ENCODE assay signal across 17 mouse cellular contexts in the genomic region with DNA sequence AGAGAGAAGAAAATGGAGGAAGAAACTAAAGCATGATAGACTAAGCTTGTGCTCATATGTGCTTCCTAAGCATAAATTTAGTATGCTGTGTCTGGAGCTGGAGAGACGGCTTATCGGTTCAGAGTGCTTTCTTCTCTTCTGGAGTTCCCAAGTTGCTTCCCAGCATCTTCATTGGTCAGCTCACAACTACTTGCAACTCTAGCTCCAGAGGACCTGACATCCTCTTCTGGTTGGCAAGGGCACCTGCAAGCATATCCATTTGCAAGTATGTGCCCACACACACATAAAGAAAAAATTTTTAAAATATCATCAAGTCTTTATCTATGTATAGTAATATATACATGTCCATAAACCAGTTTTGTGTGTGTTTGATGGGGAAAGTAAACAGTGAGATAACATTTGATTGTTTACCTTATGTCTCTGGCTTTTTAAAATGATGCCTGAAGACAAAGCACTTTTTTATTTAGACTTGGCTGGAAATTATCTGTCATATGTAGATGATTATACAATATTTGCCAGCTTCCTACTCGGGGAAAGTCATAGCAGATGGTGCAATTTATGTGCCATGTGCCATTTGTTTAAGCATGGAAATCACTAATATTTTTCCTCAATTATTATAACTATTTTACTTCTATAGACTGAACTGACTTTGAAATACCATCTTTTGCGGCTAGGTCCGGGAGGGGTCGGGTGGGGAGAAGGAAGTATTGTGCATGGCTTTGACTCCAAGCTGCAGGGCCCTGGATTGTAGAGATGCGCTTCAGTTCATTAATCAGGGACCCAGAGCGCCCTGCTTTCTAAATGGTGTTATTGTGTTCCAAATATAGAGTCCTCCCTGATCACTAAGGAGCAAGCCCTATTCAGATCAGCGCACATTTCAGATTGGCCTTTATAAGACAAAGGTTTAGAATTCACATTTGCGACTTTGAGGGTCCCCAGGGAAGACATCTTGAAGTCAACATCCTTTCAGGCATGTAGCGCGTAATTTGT.
DNase-seq lines count a peak whose midpoint lies in the region; ATAC-seq and TF ChIP-seq lines count a peak whose summit lies in the region.
"Had no signal": no experiment of that assay in that cellular context is flagged by ENCODE, and none has a peak within 500 bp of the region (broad histone marks: within the 10 kb centered on the region; RNA-seq: fewer than 3 reads in every experiment).

No protein-coding gene starts in this region.

- H3K4me2 ChIP-seq in forebrain, embryonic 16.5 days (ENCODE audit: low read length) = no peak overlapping the region
- H3K4me2 ChIP-seq: heart, embryonic 11.5 days; liver, embryonic 13.5 days had no signal

- no peaks in the 10 kb centered on the region for H3K27me3 ChIP-seq in forebrain, embryonic 16.5 days (replicated peaks; ENCODE audit: control insufficient read depth, insufficient read depth, low read length)
- H3K27me3 ChIP-seq in forebrain, embryonic 10.5 days (ENCODE audit: poor library complexity, severe bottlenecking) = no peaks in the 10 kb centered on the region
- H3K27me3 ChIP-seq: liver, embryonic 13.5 days had no signal

- no peaks in the 10 kb centered on the region for H3K36me3 ChIP-seq in forebrain, embryonic 16.5 days (ENCODE audit: control insufficient read depth, insufficient read depth)
- H3K36me3 ChIP-seq in forebrain, embryonic 10.5 days (replicated peaks) = no peaks in the 10 kb centered on the region
- H3K36me3 ChIP-seq: G1E; liver, embryonic 13.5 days had no signal

- H3K4me3 ChIP-seq in forebrain, embryonic 16.5 days (replicated peaks; ENCODE audit: low read length) = no peak overlapping the region
- H3K4me3 ChIP-seq in forebrain, embryonic 10.5 days = no peak overlapping the region
- no peak overlapping the region for H3K4me3 ChIP-seq in left cerebral cortex, adult 2 months
- H3K4me3 ChIP-seq: liver, embryonic 13.5 days had no signal

- no peak for DNase-seq in forebrain, embryonic 10.5 days (ENCODE audit: extremely low spot score, low spot score)
- no peak for DNase-seq in left cerebral cortex, adult 2 months (ENCODE audit: extremely low spot score in 1 of 2, low spot score in 2 of 2)
- no peak for DNase-seq in left cerebral cortex, adult 8-10 months (ENCODE audit: low spot score in 2 of 2)
- peak; percentile 63 for DNase-seq in cerebellum, adult 8-10 months
- peak; percentile 37 to 69 for DNase-seq in cerebellum, postnatal 36 days
- DNase-seq: adrenal gland, postnatal 10 days; gastrocnemius, postnatal 10 days; heart, postnatal 36 days; kidney, adult 11 months; kidney, postnatal 36 days; liver, embryonic 13.5 days; right cerebral cortex, postnatal 14 days had no signal

- no peak overlapping the region for H3K9ac ChIP-seq in forebrain, embryonic 16.5 days (replicated peaks; ENCODE audit: low read depth, low read length)
- H3K9ac ChIP-seq: liver, embryonic 13.5 days had no signal

- TF ChIP-seq CTCF in left cerebral cortex, adult 2 months (IDR thresholded peaks at IDR 0.05) = no peak; the same call in 1 of the 2 replicates

- 63% methylated on average over 12 of the region's 12 CpGs for WGBS in forebrain, embryonic 16.5 days
- 83% methylated on average over 12 of the region's 12 CpGs for WGBS in forebrain, embryonic 10.5 days

- ATAC-seq in forebrain, embryonic 16.5 days = peak; percentile 55; the same call in 1 of the 2 replicates
- no peak for ATAC-seq in megakaryocyte progenitor cell, adult 5-6 weeks (replicated peaks; ENCODE audit: poor library complexity)

- intact Hi-C loops in left cerebral cortex, adult 2 months (cut with DNase I) = loop anchor here (5.0 kb wide), 1 partner anchor 385 kb away; no protein-coding TSS in a partner anchor

- H3K27ac ChIP-seq in forebrain, embryonic 16.5 days (ENCODE audit: low read length) = peak overlapping the region; percentile 50
- H3K27ac ChIP-seq in forebrain, embryonic 10.5 days = no peak overlapping the region
- H3K27ac ChIP-seq in left cerebral cortex, adult 2 months = 0 out of 2 replicates have a peak overlapping the region, but pooled peaks have one; percentile 28
- H3K27ac ChIP-seq: liver, embryonic 13.5 days; macrophage had no signal

- H3K9me3 ChIP-seq in forebrain, embryonic 16.5 days (ENCODE audit: control insufficient read depth, low read length) = no peaks in the 10 kb centered on the region
- no peaks in the 10 kb centered on the region for H3K9me3 ChIP-seq in forebrain, embryonic 10.5 days
- H3K9me3 ChIP-seq: liver, embryonic 13.5 days had no signal

- H3K4me1 ChIP-seq in forebrain, embryonic 16.5 days (replicated peaks; ENCODE audit: control insufficient read depth, insufficient read depth, low read length) = peaks cover 8% of the 10 kb centered on the region
- H3K4me1 ChIP-seq in forebrain, embryonic 10.5 days = no peaks in the 10 kb centered on the region
- H3K4me1 ChIP-seq: liver, embryonic 13.5 days had no signal

Comparison
In these comparisons a context has a peak if more than half of its experiments do, and no peak if none do; other contexts are left out.
1. DNase-seq: peak in cerebellum, adult 8-10 months (single experiment) and cerebellum, postnatal 36 days (2 of 2); none in forebrain, embryonic 10.5 days (single experiment), left cerebral cortex, adult 2 months (0 of 2) and left cerebral cortex, adult 8-10 months (0 of 2).